Mouse (Mus musculus) mouse trophoblast stem cell (cell line): Measurements from ENCODE around the gene Pxmp4.

Source experiments
- in situ Hi-C, 2 experiments: fragments of 300-500 bp; cut with MseI, MboI; formaldehyde crosslinking; loops; 2 replicates in 1 of 2; 3 replicates in 1 of 2; pipeline ENCODE4 v1.15.1; 2025

The Pxmp4 gene

DNA sequence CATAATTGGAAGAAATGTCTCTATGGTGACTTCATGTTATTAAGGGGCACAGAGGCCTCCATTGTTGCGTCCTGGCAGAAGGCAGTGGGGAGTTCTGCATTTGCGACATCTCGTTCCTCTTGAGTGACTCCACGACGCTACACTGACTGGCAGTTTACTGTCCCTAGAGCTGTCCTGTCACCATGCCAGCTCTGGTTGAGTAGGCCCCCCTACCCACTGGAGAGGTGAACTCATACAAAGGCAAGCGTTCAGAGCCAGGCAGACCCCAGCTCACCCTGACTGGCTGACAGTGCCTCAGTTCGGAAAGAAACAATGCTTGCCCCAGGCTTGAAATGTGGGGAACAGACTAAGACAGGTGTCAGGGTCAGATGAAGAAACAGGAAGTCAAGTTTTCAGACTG, 29.2 kb downstream of the Pxmp4 start:
- in situ Hi-C loops: no loop called here

DNA sequence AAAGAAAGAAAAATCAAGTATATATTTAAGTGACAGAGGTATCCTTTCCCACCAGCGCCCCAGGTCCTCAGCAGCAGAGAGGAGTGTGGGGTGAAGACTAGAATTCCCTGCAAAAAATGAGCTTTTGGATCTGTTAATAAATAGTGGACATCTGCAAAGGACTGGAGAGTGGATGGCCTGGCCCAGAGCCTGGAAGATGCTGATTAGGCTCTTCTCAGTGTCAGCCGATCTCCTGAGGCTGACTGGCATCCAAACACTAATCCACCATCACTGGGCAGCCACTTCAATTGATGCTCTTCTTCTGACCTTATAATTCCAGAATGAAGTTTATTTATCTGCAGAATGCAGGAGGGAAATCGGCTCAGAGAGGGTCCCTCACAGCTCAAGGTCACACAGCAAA, 30.5 kb downstream of the Pxmp4 start:
- in situ Hi-C loops: no loop called here

DNA sequence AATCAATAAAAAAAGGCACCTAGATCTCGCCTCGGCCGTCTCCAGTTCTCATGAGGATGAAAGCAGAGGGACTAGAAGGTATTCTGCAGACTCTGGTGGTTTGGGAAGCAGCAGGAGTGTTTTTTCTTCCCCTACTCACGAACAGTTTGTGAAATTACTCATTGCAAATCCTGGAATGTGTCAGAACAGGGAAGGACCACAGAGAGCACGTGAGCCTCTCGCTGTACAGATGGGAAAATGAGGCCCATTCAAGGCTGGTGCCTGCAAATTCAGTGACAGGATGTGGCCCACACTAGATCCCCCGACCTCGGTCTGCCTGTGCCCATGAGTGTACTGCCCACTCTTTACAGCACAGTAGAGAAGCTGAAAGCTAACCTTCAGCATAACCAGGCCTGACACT, 31.5 kb downstream of the Pxmp4 start:
- in situ Hi-C loops: no loop called here

DNA sequence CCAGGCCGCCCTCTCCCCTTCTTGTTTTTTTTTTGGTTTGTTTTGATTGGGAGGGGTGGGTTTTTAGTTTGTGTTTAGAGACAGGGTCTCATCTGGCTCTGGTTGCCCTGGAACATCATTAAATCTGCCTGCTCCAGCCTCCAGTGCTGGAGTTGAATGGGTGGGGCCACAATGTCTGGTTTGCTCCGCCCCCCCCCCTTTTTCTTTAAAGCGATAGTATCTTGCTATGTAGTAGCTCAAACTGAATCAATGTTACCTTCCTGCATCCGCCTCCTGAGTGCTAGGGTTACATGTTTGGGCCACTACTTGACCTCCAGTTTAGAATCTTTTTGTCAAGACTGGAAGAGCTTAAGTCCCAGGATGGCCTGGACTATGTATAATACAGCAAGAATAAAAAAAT, 32.2 kb downstream of the Pxmp4 start:
- in situ Hi-C loops: no loop called here

DNA sequence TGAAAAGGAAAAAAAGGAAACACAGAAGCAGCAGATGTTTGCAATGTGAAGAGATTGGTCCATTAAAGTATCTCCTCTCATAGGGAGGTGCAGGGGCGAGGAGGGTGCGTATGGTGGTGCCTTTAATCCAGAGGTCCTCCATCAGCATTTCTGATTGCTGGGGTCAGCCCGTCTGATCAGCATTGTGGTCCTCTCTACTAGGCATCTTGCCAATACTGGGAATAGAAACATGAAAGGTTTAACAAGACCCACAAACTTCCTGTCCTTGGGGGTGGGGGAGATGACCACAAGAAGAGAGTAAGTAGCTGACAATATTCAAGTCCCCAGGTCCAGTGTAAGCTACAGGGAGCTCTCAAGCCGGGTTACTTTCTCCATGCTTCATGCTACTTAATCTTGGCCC, 32.8 kb downstream of the Pxmp4 start:
- in situ Hi-C loops: no loop called here

DNA sequence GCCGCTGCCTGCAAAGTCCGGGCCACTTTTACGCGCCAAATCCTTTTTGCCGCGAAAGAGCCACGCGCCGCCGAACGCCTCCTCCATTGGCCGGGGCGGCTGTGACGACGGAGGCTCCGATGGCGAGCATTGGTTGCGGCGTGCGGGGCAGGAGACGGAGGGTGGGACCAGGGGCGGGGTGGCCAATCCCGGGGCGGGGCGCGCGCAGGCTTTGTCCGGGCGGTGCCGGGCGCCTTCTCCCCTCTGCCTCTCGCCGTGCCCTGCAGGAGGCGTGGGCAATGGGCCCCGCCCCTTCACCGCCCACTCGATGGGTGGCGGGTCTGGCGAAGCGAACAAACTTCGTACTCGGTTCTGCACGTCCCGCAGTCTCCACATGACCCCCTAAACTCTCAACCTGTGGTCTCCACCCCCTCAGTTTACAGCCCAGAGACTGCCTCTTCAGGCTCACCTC, 33.6 kb downstream of the Pxmp4 start, which contains the start of gene E2f1:
TSS of gene E2f1 (minus strand) at position 57 of the 451 bp plus-strand sequence.
- in situ Hi-C loops: no loop called here

DNA sequence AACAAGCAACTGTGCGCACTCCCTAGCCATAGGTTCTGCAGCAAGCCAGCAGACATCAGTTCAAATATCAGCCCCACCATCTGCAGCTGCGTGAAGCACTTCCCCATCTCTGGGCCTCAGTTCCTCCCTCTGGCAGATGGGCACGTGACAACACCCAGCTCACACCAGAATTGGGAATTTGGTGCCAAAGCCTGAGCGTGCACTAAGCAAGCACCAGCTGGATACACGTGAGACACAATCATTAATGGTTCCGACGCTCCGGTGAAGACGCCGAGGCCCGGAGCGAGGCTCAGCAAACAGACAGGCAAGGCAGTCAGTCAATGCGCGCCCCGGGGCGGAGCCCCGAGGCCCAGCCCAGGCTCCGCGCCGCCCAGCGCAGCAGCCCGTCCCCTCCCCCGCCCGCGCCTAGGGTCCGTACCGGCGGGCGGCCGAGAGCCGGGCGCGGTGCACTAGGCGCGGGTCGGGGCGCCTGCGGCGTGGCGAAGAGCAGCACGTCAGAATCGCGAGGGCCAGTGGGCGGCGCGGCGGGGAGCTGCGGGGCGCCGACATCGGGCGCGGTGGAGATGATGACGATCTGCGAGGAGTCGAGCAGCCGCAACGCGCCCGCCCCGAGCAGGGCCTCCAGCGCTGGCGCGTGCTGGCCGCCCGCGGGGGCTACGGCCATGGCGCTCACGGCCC, 34.3 kb downstream of the Pxmp4 start:
- in situ Hi-C loops: no loop called here

DNA sequence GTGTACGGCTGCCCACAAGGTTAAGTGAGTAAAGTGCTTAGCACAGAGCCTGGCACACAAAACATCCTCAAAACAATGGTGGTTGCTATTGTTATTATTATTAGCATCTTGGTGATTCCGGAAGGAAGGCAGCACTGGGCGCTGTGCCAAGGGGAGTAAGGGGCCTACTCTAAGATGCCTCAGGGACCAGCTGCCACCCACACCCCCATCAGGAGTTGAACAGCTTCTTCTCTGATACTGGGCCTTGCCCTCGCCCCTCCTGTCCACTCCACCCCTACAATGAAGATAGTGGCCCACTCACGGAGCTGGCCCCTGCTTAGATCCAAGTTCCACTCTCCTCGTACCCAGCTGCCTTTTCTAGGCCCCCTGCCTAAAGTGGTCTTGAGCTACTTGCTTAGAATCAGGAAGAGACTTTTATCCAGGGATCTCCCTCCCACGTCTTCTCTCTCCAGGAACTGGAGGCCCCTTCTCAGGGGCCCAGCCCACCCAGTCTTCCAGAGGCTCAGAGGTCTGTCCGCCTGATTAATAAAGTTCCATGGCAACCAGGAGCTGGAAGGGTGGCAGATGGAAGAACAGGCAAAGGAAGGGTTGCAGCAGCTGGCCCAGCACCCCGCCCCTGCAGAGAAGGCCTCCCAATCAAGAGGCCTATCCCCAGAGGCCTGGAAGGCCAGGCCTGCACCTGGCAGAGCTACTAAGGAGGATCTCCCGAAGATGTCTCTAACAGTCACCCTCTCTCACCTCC, 35.0 kb downstream of the Pxmp4 start:
- in situ Hi-C loops: no loop called here

DNA sequence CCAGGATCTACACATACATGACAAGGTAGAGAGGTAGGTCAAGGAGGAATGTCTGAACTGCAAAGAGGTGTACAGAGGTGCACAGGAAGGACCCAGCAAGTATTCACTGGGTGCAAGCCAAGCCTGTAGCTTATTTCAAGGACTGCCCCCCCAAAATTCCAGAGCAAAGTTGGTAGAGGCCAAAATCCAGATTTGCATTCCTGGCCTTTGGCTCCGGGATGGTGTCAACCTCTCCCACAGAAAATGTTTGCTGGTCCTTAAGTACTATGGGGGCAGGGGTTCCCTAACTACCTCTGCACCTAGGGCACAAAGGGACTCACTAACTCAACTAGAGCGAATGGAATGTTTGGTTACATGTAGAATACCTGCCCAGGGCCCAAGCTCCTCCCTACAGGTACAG, 35.7 kb downstream of the Pxmp4 start:
- in situ Hi-C loops: no loop called here

DNA sequence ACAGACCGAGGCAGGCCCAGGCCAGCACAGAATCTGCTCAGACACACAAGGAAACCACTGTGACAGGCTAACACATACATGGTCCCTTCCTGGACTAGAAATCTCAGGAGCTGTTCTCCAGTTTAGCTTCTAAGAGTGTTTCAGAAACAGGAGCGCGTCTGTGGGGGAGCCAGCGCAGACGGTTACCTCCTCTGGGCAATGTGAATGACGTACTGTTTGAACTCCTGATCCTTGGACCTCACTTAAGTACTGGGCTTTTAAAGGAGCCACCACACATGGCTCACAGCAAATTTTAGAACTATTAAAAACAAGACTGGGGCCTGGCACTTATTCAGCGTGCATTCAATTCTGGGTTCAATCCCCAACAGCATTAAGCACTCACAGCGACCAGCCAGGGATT, 36.9 kb downstream of the Pxmp4 start:
- in situ Hi-C loops: no loop called here

DNA sequence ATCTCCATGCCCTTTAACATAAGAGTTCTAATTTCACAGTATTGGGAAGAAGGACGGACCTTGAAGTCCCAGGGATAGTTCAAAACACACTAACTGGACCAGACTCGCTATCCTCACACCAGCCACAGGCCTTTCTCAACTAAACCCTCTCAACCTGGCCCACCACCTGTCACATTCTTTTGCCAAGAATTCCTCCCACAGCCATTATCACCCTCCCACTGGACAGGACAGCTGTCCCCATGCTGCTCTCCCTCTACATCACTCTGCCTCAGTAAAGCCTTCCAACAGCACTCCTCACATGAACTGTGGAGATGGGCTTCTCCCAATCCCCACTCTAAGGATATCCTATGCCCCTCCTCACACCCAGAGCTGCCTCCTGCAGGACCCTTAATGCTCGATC, 37.9 kb downstream of the Pxmp4 start:
- in situ Hi-C loops: no loop called here

DNA sequence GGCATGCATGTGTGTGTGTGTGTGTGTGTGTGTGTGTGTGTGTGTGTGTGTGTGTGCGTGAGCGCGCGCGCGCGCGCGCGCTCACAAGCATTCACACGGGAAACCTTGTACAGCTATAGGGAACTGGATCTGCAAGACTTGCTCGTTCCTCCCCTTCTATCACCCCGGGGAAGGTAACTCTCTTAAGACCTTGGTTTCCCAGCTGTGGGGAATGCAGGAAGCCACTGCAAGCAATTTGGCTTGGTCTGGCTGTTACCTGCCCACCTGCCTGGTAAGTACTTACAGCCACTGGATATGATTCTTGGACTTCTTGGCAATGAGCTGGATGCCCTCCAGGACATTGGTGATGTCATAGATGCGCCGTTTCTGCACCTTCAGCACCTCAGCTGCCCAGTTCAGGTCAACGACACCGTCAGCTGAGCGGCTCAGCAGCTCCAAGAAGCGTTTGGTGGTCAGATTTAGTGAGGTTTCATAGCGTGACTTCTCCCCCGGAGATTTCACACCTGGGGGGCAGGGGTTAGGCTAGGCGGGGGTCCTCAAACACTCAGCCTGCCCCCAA, 39.8 kb downstream of the Pxmp4 start:
- in situ Hi-C loops: no loop called here

DNA sequence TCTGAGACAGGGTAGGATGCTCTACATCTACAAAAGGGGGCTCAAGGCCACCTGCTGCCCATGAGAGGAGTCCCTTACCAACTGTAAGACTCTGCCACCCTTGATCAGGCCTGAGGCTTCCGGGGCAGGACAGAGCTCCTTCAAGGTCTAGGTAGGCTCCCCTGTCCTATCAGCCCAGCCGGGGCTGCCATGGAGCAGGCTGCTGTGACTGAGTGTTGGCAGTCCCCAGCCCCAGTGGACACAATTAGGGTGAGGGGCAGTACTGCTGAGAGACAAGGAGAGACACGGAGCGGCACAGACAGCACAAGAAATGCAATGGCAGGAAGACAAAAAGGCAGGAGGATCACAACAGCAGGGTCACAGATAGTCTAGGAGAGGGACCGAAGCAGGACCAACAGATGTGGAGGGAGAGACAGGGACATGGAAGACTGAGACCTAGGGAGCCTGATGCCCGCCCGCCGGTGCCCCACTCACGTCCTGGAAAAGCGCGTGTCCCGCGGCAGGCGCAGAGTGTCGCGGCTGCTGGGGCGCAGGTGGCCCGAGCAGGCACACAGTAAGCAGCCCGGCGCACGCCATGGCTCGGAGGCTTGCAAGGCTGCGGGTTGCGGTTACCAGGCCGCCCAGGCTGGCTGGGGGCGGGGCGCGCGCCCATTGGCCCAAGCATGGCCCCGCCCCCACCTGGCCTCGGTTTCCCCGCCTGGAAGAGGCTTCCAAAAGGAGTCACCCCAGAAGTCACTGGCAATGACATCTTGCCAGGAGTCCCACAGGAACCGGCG, 45.1 kb downstream of the Pxmp4 start, which contains the start of gene Necab3:
TSS of gene Necab3 (minus strand) at position 627 of the 776 bp plus-strand sequence.
- in situ Hi-C loops: no loop called here

DNA sequence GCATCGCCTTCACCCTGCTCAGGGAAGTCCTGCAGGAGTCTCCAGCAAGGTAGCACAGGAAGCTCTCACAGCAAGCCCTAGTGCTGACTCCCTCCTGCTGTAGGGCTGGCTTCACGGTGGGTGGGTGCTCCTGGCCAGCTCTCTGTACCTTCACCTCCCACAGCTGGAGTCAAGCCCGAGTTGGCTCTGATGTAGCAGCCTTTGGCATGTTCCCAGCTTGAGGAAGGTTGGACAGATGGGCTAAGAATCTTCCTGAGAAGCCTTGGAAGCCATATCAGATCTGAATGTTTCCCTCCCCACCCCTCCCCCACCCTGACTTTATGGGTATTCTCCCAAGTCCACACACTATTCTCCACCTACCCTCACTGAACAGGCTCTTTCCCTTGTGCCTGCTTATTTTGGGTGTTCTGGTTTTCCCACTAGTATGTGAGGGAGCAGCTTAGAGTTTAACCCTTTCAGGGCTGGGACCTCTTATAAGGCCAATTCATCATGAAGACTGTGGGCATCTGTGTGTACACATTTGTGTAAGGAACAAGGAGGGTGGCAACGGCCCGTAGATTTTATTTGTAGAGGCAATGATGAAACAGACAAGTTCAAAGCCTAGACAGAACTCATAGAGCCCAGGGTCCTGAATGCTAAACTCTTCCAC, 46.2 kb downstream of the Pxmp4 start:
- in situ Hi-C loops: no loop called here

DNA sequence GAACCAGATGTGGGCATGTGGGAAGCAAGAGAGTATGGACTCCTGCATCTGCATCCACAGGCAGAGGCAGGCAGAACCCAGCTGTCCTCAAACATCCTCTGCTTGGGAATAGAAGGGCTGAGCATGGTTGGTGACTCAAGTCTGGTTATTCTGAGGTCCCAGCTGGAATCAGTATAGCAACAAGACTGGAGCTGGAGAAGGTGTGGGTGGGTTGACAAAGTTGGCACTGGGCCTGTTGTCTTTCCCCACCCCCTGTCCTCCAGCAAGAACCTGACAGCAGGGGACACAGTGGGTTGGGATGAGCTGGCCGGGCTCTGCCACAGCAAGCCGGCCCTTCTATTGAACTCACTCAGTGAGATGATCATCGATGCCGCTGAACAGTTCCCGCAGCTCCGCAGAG, 48.3 kb downstream of the Pxmp4 start:
- in situ Hi-C loops: no loop called here

DNA sequence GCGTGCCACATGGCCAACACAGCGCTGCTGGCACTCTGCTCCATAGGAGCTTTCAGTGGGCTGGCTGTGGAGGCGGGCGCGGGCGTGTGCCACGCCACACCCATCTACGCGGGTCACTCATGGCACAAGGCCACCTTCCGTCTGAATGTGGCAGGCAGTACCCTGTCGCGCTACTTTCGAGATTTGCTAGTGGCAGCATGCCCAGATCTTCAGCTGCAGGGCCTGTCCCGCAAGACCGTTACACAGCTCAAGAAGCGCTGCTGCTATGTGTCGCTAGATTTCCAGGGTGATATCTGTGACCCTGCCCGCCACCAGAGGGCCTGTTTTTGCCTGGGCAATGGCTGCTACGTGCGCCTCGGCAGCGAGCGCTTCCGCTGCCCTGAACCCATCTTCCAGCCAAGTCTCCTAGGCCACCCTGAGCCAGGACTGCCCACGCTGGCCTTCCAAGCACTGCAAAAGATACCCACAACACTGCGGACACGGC, 51.0 kb downstream of the Pxmp4 start:
- in situ Hi-C loops: no loop called here

DNA sequence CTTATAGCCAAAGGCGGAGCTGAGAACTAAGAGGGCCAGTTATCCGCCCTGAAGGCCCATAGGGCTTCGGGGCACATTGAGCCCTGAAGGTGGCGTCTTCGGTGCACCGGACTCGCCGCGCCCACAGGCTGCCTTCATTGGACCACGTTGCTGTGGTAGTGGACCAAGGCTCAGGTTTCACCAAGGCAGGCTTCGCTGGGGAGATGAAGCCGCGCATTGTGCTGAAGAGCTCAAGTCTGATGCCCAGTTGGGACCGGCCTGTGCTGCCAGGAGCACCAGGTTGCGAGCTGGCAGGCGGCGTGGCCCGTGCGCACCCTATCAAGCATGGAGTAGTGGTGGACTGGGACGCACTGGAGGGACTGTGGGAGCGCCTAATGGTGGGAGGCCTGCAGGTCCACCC, 51.6 kb downstream of the Pxmp4 start:
- in situ Hi-C loops: no loop called here

DNA sequence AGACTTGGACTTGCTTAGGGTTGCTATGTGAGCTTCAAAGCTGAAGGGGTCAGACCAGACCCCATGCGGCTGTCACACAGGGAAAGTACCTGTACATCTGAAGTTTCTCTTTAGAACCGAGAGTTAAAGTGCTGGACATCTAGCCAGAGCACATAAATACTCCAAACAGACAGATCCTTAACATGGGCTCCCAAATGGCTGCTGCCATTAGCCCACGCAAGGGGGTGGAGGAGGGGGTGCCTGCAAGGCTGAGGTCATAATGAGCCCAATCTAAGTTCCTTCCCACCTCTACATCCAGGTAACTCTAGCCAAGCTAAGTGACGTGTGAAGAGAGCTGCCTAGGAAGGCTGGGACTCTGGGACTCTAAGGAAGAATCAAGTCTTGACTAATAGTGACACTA, 52.0 kb downstream of the Pxmp4 start, which contains the start of gene Actl10:
TSS of gene Actl10 (plus strand) at position 301 of the 400 bp plus-strand sequence.
- in situ Hi-C loops: no loop called here

DNA sequence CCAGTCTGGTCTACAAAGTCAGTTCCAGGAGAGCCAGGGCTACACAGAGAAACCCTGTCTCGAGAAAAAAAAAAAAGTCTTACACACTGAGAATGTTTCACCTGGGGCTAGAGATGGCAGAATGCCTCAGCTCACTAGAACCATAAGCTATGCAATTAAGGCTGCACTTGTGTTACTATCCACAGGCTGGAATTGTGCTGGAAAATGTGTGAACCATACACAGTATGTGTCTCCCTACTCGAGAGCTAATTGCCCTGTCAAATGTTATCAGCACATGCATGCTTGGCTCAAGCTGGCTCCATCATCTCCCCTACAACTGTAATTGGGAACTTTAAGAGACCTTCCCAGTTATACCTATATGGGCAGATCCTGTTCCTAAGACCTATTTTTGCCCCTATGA, 52.6 kb downstream of the Pxmp4 start:
- in situ Hi-C loops: no loop called here

DNA sequence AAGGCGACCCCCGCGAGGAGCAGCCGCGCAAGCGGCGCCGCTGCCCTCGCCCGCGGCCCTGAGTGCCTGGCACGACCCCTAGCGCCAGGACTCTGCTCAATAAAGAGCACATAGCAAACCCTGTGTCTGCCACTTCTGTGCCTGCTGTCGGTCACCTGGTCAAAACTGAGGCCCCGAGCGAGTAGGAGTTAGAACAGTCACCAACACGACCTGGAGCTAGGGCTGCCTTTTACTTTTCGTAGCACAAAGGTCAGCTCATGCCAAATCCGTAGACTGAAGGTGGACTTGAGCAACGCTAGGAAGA, 53.7 kb downstream of the Pxmp4 start:
- in situ Hi-C loops: no loop called here

DNA sequence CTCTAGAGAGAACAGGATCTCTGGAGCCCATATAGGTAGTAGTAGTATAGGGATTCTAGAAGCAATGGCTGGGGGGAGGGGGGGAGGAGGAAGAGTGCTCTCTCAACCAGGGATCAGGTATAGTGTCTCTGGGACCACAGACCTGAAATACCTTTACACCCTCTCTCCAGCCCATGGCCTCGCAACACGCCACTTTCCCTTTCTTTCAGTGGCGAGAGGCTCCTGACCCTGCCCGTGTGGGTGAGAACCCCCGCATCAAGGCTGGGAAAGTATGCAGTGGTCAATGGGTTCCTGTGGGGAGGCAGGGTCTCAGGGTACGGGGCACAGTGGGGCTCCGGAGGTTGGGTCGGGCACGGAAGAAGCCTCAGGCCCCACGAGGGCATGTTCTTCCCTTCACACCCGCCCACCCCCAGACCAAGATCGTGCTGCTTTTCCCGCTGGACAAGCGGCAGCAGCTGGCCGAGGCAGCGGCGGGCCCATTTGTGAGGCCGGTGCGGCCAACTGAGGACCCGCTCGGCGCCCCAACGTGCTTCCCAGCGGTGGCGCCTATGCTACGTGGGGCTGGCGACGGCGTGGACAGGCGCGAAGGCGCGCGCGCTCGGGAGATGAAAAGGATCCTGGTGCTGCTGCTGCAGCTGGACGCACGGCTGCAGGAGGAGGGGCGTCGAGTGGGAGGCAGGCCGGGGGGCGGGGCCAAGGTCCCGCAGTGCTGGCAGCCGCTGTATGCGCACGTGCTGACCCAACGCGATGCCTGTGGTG, 54.2 kb downstream of the Pxmp4 start:
- in situ Hi-C loops: no loop called here
